10 mouse cellular contexts compared by ENCODE assay signal in genomic region chr8:120383713-120384112, GRCm38 (mm10).
DNase-seq lines count a peak whose midpoint lies in the region; ATAC-seq and TF ChIP-seq lines count a peak whose summit lies in the region.
"Had no signal": no experiment of that assay in that cellular context is flagged by ENCODE, and none has a peak within 500 bp of the region (broad histone marks: within the 10 kb centered on the region; RNA-seq: fewer than 3 reads in every experiment).

No protein-coding gene starts in this region.

- peaks cover 16% of the 10 kb centered on the region for H3K27me3 ChIP-seq in kidney, embryonic 15.5 days
- H3K27me3 ChIP-seq in cerebellum, adult 2 months (ENCODE audit: control insufficient read depth, insufficient read depth, low read length): no peaks in the 10 kb centered on the region
- peaks cover 34% of the 10 kb centered on the region for H3K27me3 ChIP-seq in embryonic facial prominence, embryonic 10.5 days (replicated peaks; ENCODE audit: low read depth, poor library complexity, severe bottlenecking)
- H3K27me3 ChIP-seq in limb, embryonic 15.5 days: no peaks in the 10 kb centered on the region
- H3K27me3 ChIP-seq: Patski had no signal

- no peak for TF ChIP-seq POLR2A in cerebellum, adult 2 months (IDR thresholded peaks at IDR 0.05; ENCODE audit: borderline replicate concordance, insufficient read depth, low read length)

- no peaks in the 10 kb centered on the region; the same call in 1 of the 2 replicates for H3K9me3 ChIP-seq in kidney, embryonic 15.5 days (replicated peaks)
- H3K9me3 ChIP-seq in embryonic facial prominence, embryonic 10.5 days: peaks cover 3% of the 10 kb centered on the region; the same call in 1 of the 2 replicates
- H3K9me3 ChIP-seq in limb, embryonic 15.5 days: no peaks in the 10 kb centered on the region
- H3K9me3 ChIP-seq: limb, embryonic 13.5 days had no signal

- no peak for DNase-seq in kidney, adult 9 months
- DNase-seq in cerebellum, adult 2 months: peak; percentile 71 to 73
- DNase-seq in embryonic facial prominence, embryonic 10.5 days (ENCODE audit: low spot score): no peak
- DNase-seq in thymus, postnatal 0 days (ENCODE audit: low spot score): no peak
- no peak for DNase-seq in layer of hippocampus, postnatal 10 days (ENCODE audit: low spot score in 2 of 2)
- DNase-seq: kidney, postnatal 25 days had no signal

- H3K36me3 ChIP-seq in kidney, embryonic 15.5 days: 0 out of 2 replicates have a peak, but pooled peaks cover 2% of the 10 kb centered on the region
- H3K36me3 ChIP-seq in embryonic facial prominence, embryonic 10.5 days (replicated peaks): no peaks in the 10 kb centered on the region
- no peaks in the 10 kb centered on the region for H3K36me3 ChIP-seq in limb, embryonic 15.5 days

- no peak for ATAC-seq in kidney, embryonic 15.5 days (replicated peaks; ENCODE audit: low FRiP score)
- ATAC-seq in limb, embryonic 15.5 days (ENCODE audit: insufficient number of reproducible peaks, low FRiP score, low TSS enrichment, low read depth): no peak
- ATAC-seq: Patski had no signal

- peaks cover 67% of the 10 kb centered on the region for H3K4me1 ChIP-seq in kidney, embryonic 15.5 days
- peaks cover 30% of the 10 kb centered on the region for H3K4me1 ChIP-seq in cerebellum, adult 2 months (ENCODE audit: control insufficient read depth, insufficient read depth, low read length)
- H3K4me1 ChIP-seq in embryonic facial prominence, embryonic 10.5 days: peaks cover 61% of the 10 kb centered on the region
- peaks cover 57% of the 10 kb centered on the region for H3K4me1 ChIP-seq in limb, embryonic 15.5 days

- H3K27ac ChIP-seq in kidney, embryonic 15.5 days: peak overlapping the region; percentile 52; the same call in 1 of the 2 replicates
- H3K27ac ChIP-seq in cerebellum, adult 2 months (ENCODE audit: insufficient read depth, low read length): peak overlapping the region; percentile 25; the same call in 1 of the 2 replicates
- peak overlapping the region; percentile 57 for H3K27ac ChIP-seq in embryonic facial prominence, embryonic 10.5 days (replicated peaks)
- H3K27ac ChIP-seq in limb, embryonic 15.5 days: peak overlapping the region; percentile 84; the same call in 1 of the 2 replicates
- H3K27ac ChIP-seq: limb, embryonic 13.5 days had no signal

- no peak for TF ChIP-seq CTCF in cerebellum, adult 2 months (IDR thresholded peaks at IDR 0.05; ENCODE audit: borderline replicate concordance, insufficient read depth, low read depth, low read length)

- no peak overlapping the region for H3K4me3 ChIP-seq in kidney, embryonic 15.5 days (replicated peaks)
- no peak overlapping the region for H3K4me3 ChIP-seq in cerebellum, adult 2 months (replicated peaks; ENCODE audit: insufficient read depth, low read depth, low read length)
- H3K4me3 ChIP-seq in embryonic facial prominence, embryonic 10.5 days: no peak overlapping the region
- H3K4me3 ChIP-seq in limb, embryonic 15.5 days: no peak overlapping the region
- H3K4me3 ChIP-seq: limb, embryonic 13.5 days had no signal

- 43% methylated on average over 6 of the region's 6 CpGs for WGBS in kidney, embryonic 15.5 days
- 27% methylated on average over 6 of the region's 6 CpGs for WGBS in cerebellum, adult 2 months
- WGBS in embryonic facial prominence, embryonic 10.5 days: 55% methylated on average over 6 of the region's 6 CpGs
- 44% methylated on average over 6 of the region's 6 CpGs for WGBS in limb, embryonic 15.5 days

- H3K9ac ChIP-seq in kidney, embryonic 15.5 days: no peak overlapping the region
- no peak overlapping the region for H3K9ac ChIP-seq in limb, embryonic 15.5 days
- H3K9ac ChIP-seq: limb, embryonic 13.5 days had no signal

- H3K4me2 ChIP-seq in kidney, embryonic 15.5 days: no peak overlapping the region
- no peak overlapping the region for H3K4me2 ChIP-seq in limb, embryonic 15.5 days

Comparison
In these comparisons a context has a peak if more than half of its experiments do, and no peak if none do; other contexts are left out.
1. H3K27ac ChIP-seq: peak in every context shown above with its lines; median percentile 84 in limb, embryonic 15.5 days; 57 in embryonic facial prominence, embryonic 10.5 days; 52 in kidney, embryonic 15.5 days; 25 in cerebellum, adult 2 months.
2. DNase-seq: peak in cerebellum, adult 2 months (2 of 2); none in kidney, adult 9 months (single experiment), embryonic facial prominence, embryonic 10.5 days (single experiment), thymus, postnatal 0 days (single experiment) and layer of hippocampus, postnatal 10 days (0 of 2).